Comparison of ENCODE assay signal across 7 mouse cellular contexts in the genomic region with DNA sequence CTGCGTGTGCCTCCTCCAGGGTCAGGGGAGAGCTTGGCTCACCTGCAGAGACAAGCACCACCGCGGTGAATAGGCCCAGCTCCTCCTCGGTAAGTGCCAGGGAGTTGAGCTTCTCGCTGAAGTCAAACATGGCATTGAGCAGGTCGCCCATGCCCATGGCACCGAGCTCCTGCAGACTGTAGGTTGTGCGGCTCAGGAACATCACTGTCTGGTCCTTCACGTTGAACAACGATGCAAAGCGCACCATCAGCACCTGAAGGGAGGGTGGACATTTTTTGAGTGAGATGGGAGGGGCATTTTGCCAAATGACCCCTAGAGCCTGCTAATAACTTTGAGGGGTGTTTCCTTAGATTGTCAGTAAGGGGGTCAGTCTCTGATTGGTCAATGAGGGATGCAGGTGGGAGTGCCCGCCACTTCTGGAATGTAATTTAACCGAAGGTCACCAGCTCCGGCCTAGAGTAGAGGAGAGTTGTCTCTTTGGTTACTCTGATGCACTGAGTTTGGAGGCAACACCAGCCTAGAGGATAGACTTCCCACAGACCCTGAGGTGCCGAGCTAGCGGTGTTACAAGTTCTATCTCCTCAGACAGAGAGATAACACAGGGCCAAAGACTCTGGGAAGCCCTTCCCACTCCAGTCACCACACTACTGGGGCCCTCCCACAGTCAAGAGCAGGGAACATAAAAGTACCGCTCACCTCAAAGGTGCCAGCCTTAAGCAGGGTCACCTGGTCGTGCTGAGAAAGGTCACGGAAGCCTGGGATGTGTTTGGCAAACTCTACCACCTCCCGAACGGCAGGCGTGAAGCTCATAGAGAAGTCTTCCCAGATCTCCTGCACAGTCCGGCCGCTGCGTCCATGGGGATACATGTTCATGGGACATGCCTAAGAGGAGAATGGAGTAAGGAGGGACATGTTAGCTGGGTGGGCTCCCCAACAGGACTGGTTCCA. TPM values are rescaled to one million over a fixed set of nuclear protein-coding genes. Genes with fewer than 3 reads are reported as not detected.
DNase-seq lines count a peak whose midpoint lies in the region; ATAC-seq lines count a peak whose summit lies in the region.

No protein-coding gene starts in this region.

- H3K4me3 ChIP-seq in kidney, embryonic 15.5 days (replicated peaks) = no peak overlapping the region
- H3K4me3 ChIP-seq in embryonic facial prominence, embryonic 14.5 days (ENCODE audit: low read depth, low read length) = no peak overlapping the region

- H3K36me3 ChIP-seq in kidney, embryonic 15.5 days = peaks cover 32% of the 10 kb centered on the region
- peaks cover 36% of the 10 kb centered on the region for H3K36me3 ChIP-seq in embryonic facial prominence, embryonic 14.5 days (ENCODE audit: control insufficient read depth, insufficient read depth, low read length)

- 84% methylated on average over 25 of the region's 25 CpGs for WGBS in kidney, embryonic 15.5 days
- WGBS in embryonic facial prominence, embryonic 14.5 days = 88% methylated on average over 25 of the region's 25 CpGs

- no peaks in the 10 kb centered on the region for H3K27me3 ChIP-seq in kidney, embryonic 15.5 days
- no peaks in the 10 kb centered on the region for H3K27me3 ChIP-seq in embryonic facial prominence, embryonic 14.5 days (replicated peaks; ENCODE audit: control insufficient read depth, insufficient read depth, low read length)

- ATAC-seq in kidney, embryonic 15.5 days (replicated peaks; ENCODE audit: low FRiP score) = no peak
- no peak for ATAC-seq in embryonic facial prominence, embryonic 14.5 days (ENCODE audit: low read depth)

- H3K27ac ChIP-seq in kidney, embryonic 15.5 days = peak overlapping the region; percentile 85
- no peak overlapping the region for H3K27ac ChIP-seq in embryonic facial prominence, embryonic 14.5 days (replicated peaks; ENCODE audit: low read depth, low read length)

- DNase-seq in kidney, postnatal 4 days = no peak
- DNase-seq in embryonic facial prominence, embryonic 14.5 days (ENCODE audit: low spot score) = no peak
- peak; percentile 13 for DNase-seq in heart, adult 8-10 months (ENCODE audit: low spot score)
- peak; percentile 15 for DNase-seq in lung, postnatal 36 days
- DNase-seq in adrenal gland, adult 18-20 months (ENCODE audit: low spot score in 2 of 2) = no peak
- DNase-seq in ovary, postnatal 14 days (ENCODE audit: low spot score) = no peak

- no peak overlapping the region for H3K9ac ChIP-seq in kidney, embryonic 15.5 days
- no peak overlapping the region for H3K9ac ChIP-seq in embryonic facial prominence, embryonic 14.5 days (ENCODE audit: low read depth, low read length)

- no peaks in the 10 kb centered on the region for H3K9me3 ChIP-seq in kidney, embryonic 15.5 days (replicated peaks)
- no peaks in the 10 kb centered on the region for H3K9me3 ChIP-seq in embryonic facial prominence, embryonic 14.5 days (ENCODE audit: control insufficient read depth, low read length)

- no peak overlapping the region for H3K4me2 ChIP-seq in kidney, embryonic 15.5 days
- 0 out of 2 replicates have a peak overlapping the region, but pooled peaks have one; percentile 42 for H3K4me2 ChIP-seq in embryonic facial prominence, embryonic 14.5 days (ENCODE audit: low read depth, low read length)

- H3K4me1 ChIP-seq in kidney, embryonic 15.5 days = peaks cover 75% of the 10 kb centered on the region
- peaks cover 44% of the 10 kb centered on the region for H3K4me1 ChIP-seq in embryonic facial prominence, embryonic 14.5 days (ENCODE audit: control insufficient read depth, insufficient read depth, low read length)

RNA-seq across cellular contexts. Expression of a gene that starts 5.9 kb away (rescaled TPM):
- 2.0 and 2.3 TPM in 2 replicates for polyA plus RNA-seq in kidney, embryonic 15.5 days (2015; fragmentation: Nextera tagmentation; extraction: Ambion mirVana)
- 1.1 and 1.9 TPM in 2 replicates for polyA plus RNA-seq in embryonic facial prominence, embryonic 14.5 days (2014; fragmentation: Nextera tagmentation; extraction: Ambion mirVana)
- 100 to 1,000 TPM in 2 of 4 experiments, 10 to 100 TPM in 2; 81.4 to 121 (median 101) TPM for total RNA-seq in heart, adult 8-10 months (2022)
- 100 to 1,000 TPM; 226 to 232 TPM for total RNA-seq in adrenal gland, adult 18-20 months (2021)

RNA-seq across cellular contexts. Expression of a gene that starts 26.0 kb away (rescaled TPM):
- polyA plus RNA-seq in kidney, embryonic 15.5 days (2015; fragmentation: Nextera tagmentation; extraction: Ambion mirVana) = 25.1 and 25.8 TPM in 2 replicates
- polyA plus RNA-seq in embryonic facial prominence, embryonic 14.5 days (2014; fragmentation: Nextera tagmentation; extraction: Ambion mirVana) = 18.1 and 18.5 TPM in 2 replicates
- 10 to 100 TPM; 72.1 to 84.3 (median 78.7) TPM for total RNA-seq in heart, adult 8-10 months (2022)
- total RNA-seq in adrenal gland, adult 18-20 months (2021) = 10 to 100 TPM; 82.3 to 97.4 TPM

RNA-seq across cellular contexts. Expression of a gene that starts 28.8 kb away (rescaled TPM):
- polyA plus RNA-seq in kidney, embryonic 15.5 days (2015; fragmentation: Nextera tagmentation; extraction: Ambion mirVana) = 21.7 and 26.9 TPM in 2 replicates
- 57.7 and 62.2 TPM in 2 replicates for polyA plus RNA-seq in embryonic facial prominence, embryonic 14.5 days (2014; fragmentation: Nextera tagmentation; extraction: Ambion mirVana)
- total RNA-seq in heart, adult 8-10 months (2022) = 10 to 100 TPM; 92.5 to 98.4 (median 95.1) TPM
- 10 to 100 TPM; 90.2 to 91.0 TPM for total RNA-seq in adrenal gland, adult 18-20 months (2021)

RNA-seq across cellular contexts. Expression of a gene that starts 35.4 kb away (rescaled TPM):
- polyA plus RNA-seq in kidney, embryonic 15.5 days (2015; fragmentation: Nextera tagmentation; extraction: Ambion mirVana) = 40.6 and 40.8 TPM in 2 replicates
- 32.2 and 34.0 TPM in 2 replicates for polyA plus RNA-seq in embryonic facial prominence, embryonic 14.5 days (2014; fragmentation: Nextera tagmentation; extraction: Ambion mirVana)
- total RNA-seq in heart, adult 8-10 months (2022) = 10 to 100 TPM; 16.0 to 20.9 (median 17.8) TPM
- total RNA-seq in adrenal gland, adult 18-20 months (2021) = 10 to 100 TPM; 36.8 to 41.9 TPM

RNA-seq across cellular contexts. Expression of a gene that starts 40.0 kb away (rescaled TPM):
- 58.2 and 64.7 TPM in 2 replicates for polyA plus RNA-seq in kidney, embryonic 15.5 days (2015; fragmentation: Nextera tagmentation; extraction: Ambion mirVana)
- polyA plus RNA-seq in embryonic facial prominence, embryonic 14.5 days (2014; fragmentation: Nextera tagmentation; extraction: Ambion mirVana) = 40.7 and 49.0 TPM in 2 replicates
- total RNA-seq in heart, adult 8-10 months (2022) = 10 to 100 TPM; 44.4 to 49.9 (median 46.8) TPM
- total RNA-seq in adrenal gland, adult 18-20 months (2021) = 10 to 100 TPM; 46.1 to 49.2 TPM

Comparison
In these comparisons a context has a peak if more than half of its experiments do, and no peak if none do; other contexts are left out.
1. DNase-seq: peak in heart, adult 8-10 months (single experiment) and lung, postnatal 36 days (single experiment); none in kidney, postnatal 4 days (0 of 2), embryonic facial prominence, embryonic 14.5 days (single experiment), adrenal gland, adult 18-20 months (0 of 2) and ovary, postnatal 14 days (single experiment).